Mouse (Mus musculus): ENCODE measurements at regions not wholly inside any gene's neighbourhood (a gene's known extent, or its start where the extent isn't known, plus 50 kb on each side); places are given as distances from the start of the nearest gene placed in this dataset.

DNA sequence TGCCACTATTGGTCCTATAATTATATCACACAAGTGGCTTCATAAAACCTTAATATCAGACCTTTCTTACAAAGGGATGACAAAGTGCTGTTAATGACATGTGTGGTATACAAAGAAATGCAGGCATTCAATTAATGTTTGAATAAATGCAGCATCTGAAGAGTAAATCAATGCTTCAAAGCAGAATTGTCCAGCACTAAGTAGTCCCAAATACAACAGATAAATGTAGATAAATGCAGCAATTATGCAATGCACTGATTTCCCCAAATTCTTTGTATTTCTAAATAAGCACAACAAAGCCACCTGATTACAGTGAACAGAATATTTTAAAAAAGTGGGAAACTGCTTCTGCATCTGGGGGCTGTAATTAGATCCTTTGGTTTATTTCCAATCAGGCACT is 435.9 kb downstream of the Cps1 start:
- Histone ChIP-seq H3K9ac (ENCODE audit: low read depth, low read length) (no peak overlapping the region), H3K4me3 (ENCODE audit: low read depth, low read length) (no peak overlapping the region), H3K4me2 (ENCODE audit: low read length) (no peak overlapping the region), H3K36me3 (ENCODE audit: control insufficient read depth, insufficient read depth, low read length) (no peaks in the 10 kb centered on the region), H3K27me3 (ENCODE audit: control insufficient read depth, insufficient read depth, low read depth, low read length) (no peaks in the 10 kb centered on the region), H3K27ac (ENCODE audit: low read length) (no peak overlapping the region), H3K4me1 (ENCODE audit: control insufficient read depth, insufficient read depth, low read length) (no peaks in the 10 kb centered on the region), H3K9me3 (replicated peaks; ENCODE audit: control insufficient read depth, low read length, poor library complexity, severe bottlenecking) (no peaks in the 10 kb centered on the region)
- ATAC-seq: no peak

DNA sequence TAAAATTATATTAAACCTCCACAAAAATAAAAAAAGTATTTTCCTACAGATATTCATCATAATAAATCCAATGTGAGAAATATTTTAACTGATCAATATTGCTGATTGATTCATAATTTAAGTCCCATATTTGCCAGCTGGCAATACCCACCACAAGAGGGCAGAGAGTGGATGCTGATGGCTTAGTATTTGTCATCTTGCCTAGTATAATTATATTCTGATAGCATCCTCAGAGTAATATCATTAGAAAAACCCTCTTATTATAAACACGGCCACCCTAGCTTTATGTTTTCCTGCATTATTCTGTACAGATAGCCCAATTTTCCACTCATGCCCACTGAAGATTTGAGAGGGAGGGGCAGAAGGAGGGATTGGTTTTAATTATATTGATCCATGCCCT is 436.4 kb downstream of the Cps1 start:
- H3K4me3 ChIP-seq (ENCODE audit: low read depth, low read length): no peak overlapping the region
- no peaks in the 10 kb centered on the region for H3K9me3 ChIP-seq (replicated peaks; ENCODE audit: control insufficient read depth, low read length, poor library complexity, severe bottlenecking)
- no peak overlapping the region for H3K9ac ChIP-seq (ENCODE audit: low read depth, low read length)
- no peak overlapping the region for H3K27ac ChIP-seq (ENCODE audit: low read length)
- H3K27me3 ChIP-seq (ENCODE audit: control insufficient read depth, insufficient read depth, low read depth, low read length): no peaks in the 10 kb centered on the region
- H3K4me1 ChIP-seq (ENCODE audit: control insufficient read depth, insufficient read depth, low read length): no peaks in the 10 kb centered on the region
- no peak for ATAC-seq
- H3K36me3 ChIP-seq (ENCODE audit: control insufficient read depth, insufficient read depth, low read length): no peaks in the 10 kb centered on the region
- WGBS: 32% methylated on average over 1 of the region's 1 CpGs
- no peak overlapping the region for H3K4me2 ChIP-seq (ENCODE audit: low read length)

DNA sequence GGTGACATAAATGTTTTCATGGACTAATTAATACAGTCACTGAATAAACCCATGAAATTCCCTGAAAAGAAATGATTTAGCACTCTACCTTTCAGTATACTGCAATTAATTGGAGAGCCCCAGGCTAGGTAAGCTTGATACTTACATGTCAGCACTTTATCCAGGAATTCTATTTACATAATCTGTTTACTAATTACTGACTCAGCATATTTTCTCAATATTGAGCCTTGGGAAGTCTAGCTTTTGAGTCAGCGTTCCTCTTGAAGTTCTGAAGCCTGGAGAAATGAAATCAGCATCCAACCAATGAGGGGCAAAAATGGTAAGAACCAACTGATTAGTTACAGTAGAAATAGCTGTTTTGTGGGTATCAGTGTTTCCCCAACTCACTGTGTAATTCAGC is 448.8 kb downstream of the Cps1 start:
- no peak overlapping the region for H3K9ac ChIP-seq (ENCODE audit: low read depth, low read length)
- no peak overlapping the region for H3K27ac ChIP-seq (ENCODE audit: low read length)
- ATAC-seq: no peak
- no peaks in the 10 kb centered on the region for H3K4me1 ChIP-seq (ENCODE audit: control insufficient read depth, insufficient read depth, low read length)
- H3K4me2 ChIP-seq (ENCODE audit: low read length): no peak overlapping the region
- H3K36me3 ChIP-seq (ENCODE audit: control insufficient read depth, insufficient read depth, low read length): no peaks in the 10 kb centered on the region
- H3K4me3 ChIP-seq (ENCODE audit: low read depth, low read length): no peak overlapping the region
- H3K9me3 ChIP-seq (replicated peaks; ENCODE audit: control insufficient read depth, low read length, poor library complexity, severe bottlenecking): no peaks in the 10 kb centered on the region
- no peaks in the 10 kb centered on the region for H3K27me3 ChIP-seq (ENCODE audit: control insufficient read depth, insufficient read depth, low read depth, low read length)
- WGBS: 68% methylated on average over 1 of the region's 1 CpGs

DNA sequence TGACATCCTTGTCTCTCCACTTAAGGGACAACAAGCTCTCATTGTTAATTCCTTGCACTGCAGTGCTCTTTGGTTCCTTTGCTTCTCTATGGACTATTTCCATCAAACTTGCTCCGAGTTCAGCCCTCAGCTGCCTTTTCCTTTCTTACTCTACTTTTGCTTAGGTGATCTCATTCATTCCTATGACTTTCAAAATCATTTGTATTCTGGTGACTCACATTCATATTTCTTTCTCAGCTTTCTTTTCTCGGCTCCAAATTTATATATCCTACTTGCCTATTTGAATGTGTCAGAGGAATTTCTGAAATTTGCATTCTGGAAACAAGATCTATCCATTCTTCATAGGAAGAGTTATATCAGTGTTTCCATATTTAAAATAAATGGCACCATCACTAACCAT is 456.9 kb downstream of the Cps1 start:
- H3K36me3 ChIP-seq (ENCODE audit: control insufficient read depth, insufficient read depth, low read length): no peaks in the 10 kb centered on the region
- H3K9me3 ChIP-seq (replicated peaks; ENCODE audit: control insufficient read depth, low read length, poor library complexity, severe bottlenecking): no peaks in the 10 kb centered on the region
- no peak overlapping the region for H3K4me3 ChIP-seq (ENCODE audit: low read depth, low read length)
- H3K9ac ChIP-seq (ENCODE audit: low read depth, low read length): no peak overlapping the region
- H3K4me1 ChIP-seq (ENCODE audit: control insufficient read depth, insufficient read depth, low read length): no peaks in the 10 kb centered on the region
- no peaks in the 10 kb centered on the region for H3K27me3 ChIP-seq (ENCODE audit: control insufficient read depth, insufficient read depth, low read depth, low read length)
- no peak overlapping the region for H3K4me2 ChIP-seq (ENCODE audit: low read length)
- ATAC-seq: no peak
- WGBS: 89% methylated on average over 2 of the region's 2 CpGs
- no peak overlapping the region for H3K27ac ChIP-seq (ENCODE audit: low read length)

Data from midbrain, embryonic 16.5 days (tissue).